Comparison of ENCODE assay signal across 10 mouse cellular contexts in the genomic region with DNA sequence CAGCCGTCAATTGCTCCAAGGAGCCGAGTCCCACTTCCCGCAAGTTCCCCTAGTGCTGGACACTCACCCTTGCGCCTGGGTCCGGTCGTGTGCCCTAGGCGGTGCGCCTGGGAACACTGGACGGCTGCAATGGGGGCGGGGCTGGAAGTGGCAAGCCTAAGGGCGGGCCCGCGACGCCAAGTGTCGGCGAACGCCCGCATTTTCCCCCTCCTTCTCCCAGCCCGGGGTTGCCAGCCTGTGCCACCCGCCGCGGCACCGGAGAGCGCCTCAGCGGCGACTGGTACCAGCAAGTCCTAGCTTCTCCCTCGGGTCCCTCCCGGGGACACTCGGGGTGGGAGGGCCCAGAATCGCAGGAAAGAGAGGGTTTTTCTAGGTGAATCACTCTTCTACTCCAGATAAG. TPM values are rescaled to one million over a fixed set of nuclear protein-coding genes. Genes with fewer than 3 reads are reported as not detected.
DNase-seq lines count a peak whose midpoint lies in the region; ATAC-seq and TF ChIP-seq lines count a peak whose summit lies in the region.
"Had no signal": no experiment of that assay in that cellular context is flagged by ENCODE, and none has a peak within 500 bp of the region (broad histone marks: within the 10 kb centered on the region; RNA-seq: fewer than 3 reads in every experiment).

Gene S1pr5, minus strand, starts transcription at position 118 of the 400 bp plus-strand sequence.

- TF ChIP-seq EP300 in heart, adult 2 months (IDR thresholded peaks at IDR 0.05; ENCODE audit: insufficient read depth, low read depth, low read length) = no peak

- H3K36me3 ChIP-seq in heart, adult 2 months (ENCODE audit: control insufficient read depth, insufficient read depth, low read length) = no peaks in the 10 kb centered on the region
- H3K36me3 ChIP-seq in kidney, embryonic 16.5 days (ENCODE audit: insufficient read depth, low read length) = no peaks in the 10 kb centered on the region
- no peaks in the 10 kb centered on the region for H3K36me3 ChIP-seq in lung, embryonic 14.5 days (ENCODE audit: insufficient read depth)
- H3K36me3 ChIP-seq in stomach, embryonic 15.5 days = no peaks in the 10 kb centered on the region
- H3K36me3 ChIP-seq: G1E had no signal

- peaks cover 13% of the 10 kb centered on the region for H3K27me3 ChIP-seq in heart, adult 2 months (ENCODE audit: control insufficient read depth, insufficient read depth, low read length)
- H3K27me3 ChIP-seq in kidney, embryonic 16.5 days (ENCODE audit: insufficient read depth, low read length) = peaks cover 77% of the 10 kb centered on the region
- H3K27me3 ChIP-seq in lung, embryonic 14.5 days (ENCODE audit: insufficient read depth, low read length) = peaks cover 81% of the 10 kb centered on the region
- H3K27me3 ChIP-seq in stomach, embryonic 15.5 days (replicated peaks) = peaks cover 87% of the 10 kb centered on the region

- H3K9me3 ChIP-seq in kidney, embryonic 16.5 days (ENCODE audit: low read length) = no peaks in the 10 kb centered on the region
- H3K9me3 ChIP-seq in lung, embryonic 14.5 days (ENCODE audit: low read depth, low read length) = no peaks in the 10 kb centered on the region
- H3K9me3 ChIP-seq in stomach, embryonic 15.5 days = no peaks in the 10 kb centered on the region

- H3K4me1 ChIP-seq in heart, adult 2 months (ENCODE audit: control insufficient read depth, insufficient read depth, low read length) = peaks cover 3% of the 10 kb centered on the region; the same call in 1 of the 2 replicates
- H3K4me1 ChIP-seq in kidney, embryonic 16.5 days (ENCODE audit: insufficient read depth, low read length) = peaks cover 24% of the 10 kb centered on the region
- no peaks in the 10 kb centered on the region for H3K4me1 ChIP-seq in lung, embryonic 14.5 days (ENCODE audit: insufficient read depth)
- H3K4me1 ChIP-seq in stomach, embryonic 15.5 days = peaks cover 19% of the 10 kb centered on the region

- H3K27ac ChIP-seq in heart, adult 2 months = no peak within 1 kb of the TSS
- H3K27ac ChIP-seq in kidney, embryonic 16.5 days (ENCODE audit: low read length) = no peak within 1 kb of the TSS
- H3K27ac ChIP-seq in lung, embryonic 14.5 days (ENCODE audit: low read depth) = no peak within 1 kb of the TSS
- H3K27ac ChIP-seq in stomach, embryonic 15.5 days = no peak within 1 kb of the TSS

- 0 out of 2 replicates have a peak within 1 kb of the TSS, but pooled peaks have one; percentile 4 for H3K4me3 ChIP-seq in heart, adult 2 months
- peak within 1 kb of the TSS; percentile 33 for H3K4me3 ChIP-seq in kidney, embryonic 16.5 days (ENCODE audit: low read length)
- H3K4me3 ChIP-seq in lung, embryonic 14.5 days (ENCODE audit: low read depth, low read length) = peak within 1 kb of the TSS; percentile 22
- H3K4me3 ChIP-seq in stomach, embryonic 15.5 days (replicated peaks) = peak within 1 kb of the TSS; percentile 30

- intact Hi-C loops in heart, adult 2 months (cut with DNase I) = no loop called here

- TF ChIP-seq CTCF in heart, adult 2 months (IDR thresholded peaks at IDR 0.05) = no peak
- no peak for TF ChIP-seq CTCF in lung, embryonic 14.5 days (IDR thresholded peaks at IDR 0.05; ENCODE audit: low read depth)

- 2% methylated on average over 30 of the region's 30 CpGs for WGBS in heart, adult 2 months
- under 1% methylated on average over 30 of the region's 30 CpGs for WGBS in kidney, embryonic 16.5 days
- under 1% methylated on average over 30 of the region's 30 CpGs for WGBS in lung, embryonic 14.5 days
- 2% methylated on average over 21 of the region's 30 CpGs for WGBS in stomach, embryonic 15.5 days

- H3K4me2 ChIP-seq in kidney, embryonic 16.5 days (replicated peaks; ENCODE audit: low read depth, low read length) = peak within 1 kb of the TSS; percentile 48
- H3K4me2 ChIP-seq in lung, embryonic 14.5 days = peak within 1 kb of the TSS; percentile 47
- peak within 1 kb of the TSS; percentile 42 for H3K4me2 ChIP-seq in stomach, embryonic 15.5 days

- H3K79me2 ChIP-seq in heart, adult 2 months (replicated peaks; ENCODE audit: control insufficient read depth, insufficient read depth, low read length) = no peaks in the 10 kb centered on the region

- no peak within 1 kb of the TSS for H3K9ac ChIP-seq in heart, adult 2 months (ENCODE audit: low read depth, low read length)
- H3K9ac ChIP-seq in kidney, embryonic 16.5 days (replicated peaks; ENCODE audit: low read length) = peak within 1 kb of the TSS; percentile 34; the same call in 1 of the 2 replicates
- no peak within 1 kb of the TSS for H3K9ac ChIP-seq in lung, embryonic 14.5 days
- H3K9ac ChIP-seq in stomach, embryonic 15.5 days = peak within 1 kb of the TSS; percentile 6; the same call in 1 of the 2 replicates

- no peak for ATAC-seq in kidney, embryonic 16.5 days (ENCODE audit: low FRiP score, low TSS enrichment)
- ATAC-seq in lung, embryonic 14.5 days (ENCODE audit: insufficient read depth) = no peak
- ATAC-seq in stomach, embryonic 15.5 days (ENCODE audit: insufficient read depth, low FRiP score, low read depth) = no peak

- DNase-seq in heart, adult 2 months = peak in 1 of 2 experiments; percentile 63
- DNase-seq in heart, adult 8-10 months (ENCODE audit: low spot score) = no peak
- DNase-seq in adrenal gland, postnatal 10 days = peak; percentile 83
- peak; percentile 48 for DNase-seq in gastrocnemius, postnatal 25 days
- DNase-seq in lung, embryonic 14.5 days = peak; percentile 19
- no peak for DNase-seq in cerebellum, adult 11 months

- TF ChIP-seq POLR2A in heart, adult 2 months (IDR thresholded peaks at IDR 0.05; ENCODE audit: insufficient read depth, low read depth, low read length) = no peak

RNA-seq across cellular contexts. Expression of gene S1pr5, which starts in this region (rescaled TPM):
- total RNA-seq in heart, adult 2 months (2021) = 1 to 10 TPM; 1.2 to 1.3 TPM
- polyA plus RNA-seq in heart, adult 2 months (2012; rRNA removed) = 0.73 and 1.5 TPM in 2 replicates
- total RNA-seq in heart, adult 8-10 months (2022) = 1 to 10 TPM; 1.6 to 1.9 (median 1.8) TPM
- total RNA-seq in adrenal gland, postnatal 10 days (2021) = 1 to 10 TPM; 1.4 to 1.7 TPM
- under 1 TPM; 0.13 to 0.16 TPM for total RNA-seq in gastrocnemius, postnatal 25 days (2021)
- polyA plus RNA-seq in kidney, embryonic 16.5 days (2015; fragmentation: Nextera tagmentation; extraction: Ambion mirVana) = 0.13 and 0.14 TPM in 2 replicates
- polyA plus RNA-seq in lung, embryonic 14.5 days (2014; fragmentation: Nextera tagmentation; extraction: Ambion mirVana) = not detected in 2 replicates
- polyA plus RNA-seq in stomach, embryonic 15.5 days (2015; fragmentation: Nextera tagmentation; extraction: Ambion mirVana) = 0.93 and 1.6 TPM in 2 replicates
- polyA plus RNA-seq: G1E; testis, adult 2 months had no signal

Comparison
In these comparisons a context has a peak if more than half of its experiments do, and no peak if none do; other contexts are left out.
1. Peak in DNase-seq in gastrocnemius, postnatal 25 days; RNA of the gene not detected or under 1 TPM.
2. Peak in DNase-seq, H3K4me3 ChIP-seq and H3K4me2 ChIP-seq in lung, embryonic 14.5 days; RNA of the gene not detected or under 1 TPM.
3. H3K9ac ChIP-seq: peak in kidney, embryonic 16.5 days (single experiment) and stomach, embryonic 15.5 days (single experiment); none in heart, adult 2 months (single experiment) and lung, embryonic 14.5 days (single experiment).
4. Peak in every context shown above with its lines, with median percentiles within 50 percentile points of each other: H3K4me3 ChIP-seq and H3K4me2 ChIP-seq.